Mouse (Mus musculus) lung, adult 2 months (tissue): ENCODE measurements around the gene Gm9945.

Experiments used
- CTCF ChIP-seq: fragments of 200-500 bp; IDR thresholded peaks from 2 replicates; pipeline ENCODE4 v1.5.1; 2011; ENCODE audit warnings: mild to moderate bottlenecking, low read length, control low read depth; ENCODE audit not compliant: insufficient read depth
- POLR2A ChIP-seq: fragments of 200-500 bp; IDR thresholded peaks from 2 replicates; pipeline ENCODE4 v1.6.1; 2011; ENCODE audit warnings: low read depth, mild to moderate bottlenecking, control low read depth, low read length, borderline replicate concordance; ENCODE audit errors: extremely low read depth

DNA sequence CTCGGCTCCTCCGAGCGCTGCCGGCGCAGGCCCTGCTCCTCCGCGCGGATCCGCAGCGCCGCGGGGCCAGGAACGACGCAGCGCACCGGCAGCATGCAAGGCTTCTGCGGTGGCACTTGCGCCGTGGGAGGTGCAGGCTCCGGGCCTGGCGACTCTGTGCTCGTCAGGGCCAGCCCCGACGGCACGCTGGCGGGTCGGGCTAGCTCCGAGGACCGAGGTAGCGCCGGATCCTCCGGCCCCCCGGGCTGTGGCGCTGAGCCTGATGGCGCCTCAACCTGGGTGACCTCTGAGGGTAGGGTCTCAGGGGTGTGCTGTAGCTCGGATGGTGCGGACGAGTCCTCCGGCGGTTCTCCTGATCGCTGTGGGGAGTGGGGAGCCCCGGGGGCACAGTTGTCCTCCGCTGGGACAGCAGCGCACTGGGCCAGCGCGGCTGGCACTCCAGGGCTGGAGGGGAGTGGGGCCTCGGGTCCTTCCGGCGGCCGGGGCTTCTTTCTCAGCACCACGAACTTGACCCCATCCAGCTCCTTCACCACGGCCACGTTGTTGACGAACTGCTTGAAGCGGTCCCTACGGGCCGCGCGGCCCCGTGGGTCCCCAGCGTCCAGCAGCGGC lies 689 bp upstream of the Gm9945 start:
- TF ChIP-seq CTCF (no peak), POLR2A (no peak)
